8 mouse cellular contexts compared by ENCODE assay signal in genomic region chr1:181016532-181017131, GRCm38 (mm10). TPM values are rescaled to one million over a fixed set of nuclear protein-coding genes. Genes with fewer than 3 reads are reported as not detected.
DNase-seq lines count a peak whose midpoint lies in the region; ATAC-seq and TF ChIP-seq lines count a peak whose summit lies in the region.

No protein-coding gene starts in this region.

- peaks cover 5% of the 10 kb centered on the region for H3K27me3 ChIP-seq in hindbrain, embryonic 12.5 days
- no peaks in the 10 kb centered on the region for H3K27me3 ChIP-seq in lung, postnatal 0 days (replicated peaks; ENCODE audit: insufficient read depth, low read length)

- in situ Hi-C loops in ES-E14 (cut with MboI; ENCODE audit: low sequenced_read_pairs in 2 of 2, unreplicated experiment in 2 of 2) = no loop called here

- peaks cover 3 to 18% of the 10 kb centered on the region in 2 experiments; a peak in 3 of 4 replicates for H3K4me1 ChIP-seq in ES-E14 (ENCODE audit: control insufficient read depth in 2 of 2, insufficient read depth in 2 of 2, low read length in 2 of 2, poor library complexity in 1 of 2)
- peaks cover 14% of the 10 kb centered on the region for H3K4me1 ChIP-seq in hindbrain, embryonic 12.5 days
- peaks cover 10% of the 10 kb centered on the region; the same call in 1 of the 2 replicates for H3K4me1 ChIP-seq in lung, postnatal 0 days (ENCODE audit: insufficient read depth, low read depth, low read length)

- TF ChIP-seq CTCF in lung, postnatal 0 days (IDR thresholded peaks at IDR 0.05) = no peak; the same call in 1 of the 2 replicates

- 7% methylated on average over 21 of the region's 21 CpGs for WGBS in hindbrain, embryonic 12.5 days
- 1% methylated on average over 21 of the region's 21 CpGs for WGBS in lung, postnatal 0 days

- H3K4me2 ChIP-seq in hindbrain, embryonic 12.5 days (replicated peaks) = peak overlapping the region; percentile 96
- H3K4me2 ChIP-seq in lung, postnatal 0 days (replicated peaks; ENCODE audit: low read depth, low read length) = peak overlapping the region; percentile 97

- peak; percentile 49 for ATAC-seq in hindbrain, embryonic 12.5 days (ENCODE audit: low FRiP score)
- peak; percentile 81 for ATAC-seq in lung, postnatal 0 days

- peak overlapping the region; percentile 26; the same call in 1 of the 2 replicates for H3K9ac ChIP-seq in ES-E14 (ENCODE audit: insufficient read depth, low read depth, low read length, poor library complexity, severe bottlenecking)
- H3K9ac ChIP-seq in hindbrain, embryonic 12.5 days = peak overlapping the region; percentile 51
- H3K9ac ChIP-seq in lung, postnatal 0 days (replicated peaks; ENCODE audit: low read depth) = peak overlapping the region; percentile 41; the same call in 1 of the 2 replicates

- peak overlapping the region; percentile 59 to 73 for H3K4me3 ChIP-seq in ES-E14 (ENCODE audit: insufficient read depth in 1 of 2, low read depth in 1 of 2, low read length in 2 of 2, poor library complexity in 1 of 2, severe bottlenecking in 1 of 2)
- H3K4me3 ChIP-seq in hindbrain, embryonic 12.5 days = peak overlapping the region; percentile 47
- peak overlapping the region; percentile 46 for H3K4me3 ChIP-seq in lung, postnatal 0 days (ENCODE audit: low read depth, low read length)

- DNase-seq in ES-E14 (ENCODE audit: low read depth, low spot score) = no peak
- peak; percentile 86 for DNase-seq in cerebellum, adult 9-10 months
- DNase-seq in frontal cortex, postnatal 14 days (ENCODE audit: low spot score in 2 of 2) = peak; percentile 52 to 58
- DNase-seq in layer of hippocampus, postnatal 14 days (ENCODE audit: low spot score in 2 of 2) = peak; percentile 48 to 54
- peak; percentile 84 for DNase-seq in lung, postnatal 0 days (ENCODE audit: low spot score)
- peak; percentile 57 for DNase-seq in ovary, postnatal 36 days (ENCODE audit: low spot score)
- peak; percentile 62 for DNase-seq in thymus, postnatal 25 days

- H3K36me3 ChIP-seq in ES-E14 (ENCODE audit: control insufficient read depth, insufficient read depth, low read length, poor library complexity, severe bottlenecking) = no peaks in the 10 kb centered on the region
- H3K36me3 ChIP-seq in hindbrain, embryonic 12.5 days = no peaks in the 10 kb centered on the region
- no peaks in the 10 kb centered on the region for H3K36me3 ChIP-seq in lung, postnatal 0 days (ENCODE audit: insufficient read depth, low read length)

- H3K9me3 ChIP-seq in ES-E14 (ENCODE audit: control insufficient read depth, insufficient read depth, low read depth, low read length) = no peaks in the 10 kb centered on the region
- no peaks in the 10 kb centered on the region for H3K9me3 ChIP-seq in hindbrain, embryonic 12.5 days (replicated peaks)
- H3K9me3 ChIP-seq in lung, postnatal 0 days (ENCODE audit: low read length) = no peaks in the 10 kb centered on the region

- peak; percentile 41; the same call in 1 of the 2 replicates for TF ChIP-seq EP300 in lung, postnatal 0 days (IDR thresholded peaks at IDR 0.05)

- H3K27ac ChIP-seq in ES-E14 (ENCODE audit: insufficient read depth, low read depth, low read length, poor library complexity, severe bottlenecking) = no peak overlapping the region
- no peak overlapping the region for H3K27ac ChIP-seq in hindbrain, embryonic 12.5 days
- H3K27ac ChIP-seq in lung, postnatal 0 days (ENCODE audit: low read length) = peak overlapping the region; percentile 87

TF ChIP-seq in ES-E14, 5 proteins besides CTCF, POLR2A, EP300 and RAD21:
- TF ChIP-seq ZC3H11A (IDR thresholded peaks at IDR 0.05; ENCODE audit: borderline replicate concordance, low read depth, low read length) (no peak), CHD2 (IDR thresholded peaks at IDR 0.05; ENCODE audit: low read depth, low read length) (no peak), ZNF384 (IDR thresholded peaks at IDR 0.05; ENCODE audit: low read depth, low read length) (no peak), HCFC1 (IDR thresholded peaks at IDR 0.05; ENCODE audit: borderline replicate concordance, insufficient read depth, low read length) (no peak), MAFK (IDR thresholded peaks at IDR 0.05; ENCODE audit: insufficient read depth, low read depth, low read length) (no peak)

RNA-seq across cellular contexts. Expression of gene Ephx1, which starts 4.1 kb away (rescaled TPM):
- total RNA-seq in ES-E14 (2012; rRNA removed) = 12.5 and 35.9 TPM in 2 replicates
- 2.1 and 2.4 TPM in 2 replicates for polyA plus RNA-seq in hindbrain, embryonic 12.5 days (2016; fragmentation: Nextera tagmentation; extraction: Ambion mirVana)
- 10 to 100 TPM; 19.7 to 28.3 TPM for total RNA-seq in layer of hippocampus, postnatal 14 days (2021)
- 29.4 and 35.7 TPM in 2 replicates for polyA plus RNA-seq in lung, postnatal 0 days (2015; fragmentation: Nextera tagmentation; extraction: Ambion mirVana)

RNA-seq across cellular contexts. Expression of gene 9130409I23Rik, which starts 34.4 kb away (rescaled TPM):
- total RNA-seq in ES-E14 (2012; rRNA removed) = not detected in 2 replicates
- polyA plus RNA-seq in hindbrain, embryonic 12.5 days (2016; fragmentation: Nextera tagmentation; extraction: Ambion mirVana) = 0.10 TPM in 1 of 2 replicates, not detected in the other
- not detected for total RNA-seq in layer of hippocampus, postnatal 14 days (2021)
- not detected in 2 replicates for polyA plus RNA-seq in lung, postnatal 0 days (2015; fragmentation: Nextera tagmentation; extraction: Ambion mirVana)
